Mouse (Mus musculus): ENCODE data around the gene Sprr2h.

DNA sequence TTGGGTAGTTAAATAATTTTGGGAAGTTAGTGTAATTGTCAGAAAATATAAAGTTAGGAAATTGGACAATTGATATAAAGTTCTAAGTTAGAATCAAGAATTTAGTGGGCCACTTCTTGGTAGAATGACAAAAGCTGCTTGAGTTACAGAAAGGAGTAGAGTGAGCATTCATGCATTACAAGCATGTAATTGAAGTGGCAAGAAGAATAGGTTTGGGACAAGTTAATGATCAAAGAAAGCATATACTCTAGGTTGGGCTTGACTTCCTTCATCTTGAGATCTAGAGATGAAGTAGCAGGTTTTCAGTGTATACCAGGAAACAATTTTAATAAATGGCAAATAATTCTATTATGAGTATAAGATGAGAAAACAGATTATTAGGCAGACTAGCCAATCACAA, 23.9 kb upstream of the Sprr2h start:
- TF ChIP-seq ZMIZ1 (IDR thresholded peaks at IDR 0.05; ENCODE audit: low read depth, low read length), result no peak
- TF ChIP-seq POLR2AphosphoS5 (IDR thresholded peaks at IDR 0.05; ENCODE audit: borderline replicate concordance, low read depth, low read length), result no peak
- TF ChIP-seq MXI1 (IDR thresholded peaks at IDR 0.05; ENCODE audit: low read depth, low read length), result no peak

All from MEL (cell line).